Mouse (Mus musculus): ENCODE data around the gene Irf6. TPM values are rescaled to one million over a fixed set of nuclear protein-coding genes. Genes with fewer than 3 reads are reported as not detected.

The Irf6 gene
- polyA plus RNA-seq, 1 experiment = 0.08 TPM

- no peaks in the 10 kb centered on the region for H3K27me3 ChIP-seq (ENCODE audit: control insufficient read depth, insufficient read depth, insufficient read length)
- TF ChIP-seq CEBPB (IDR thresholded peaks at IDR 0.05; ENCODE audit: low read depth) (no peak), USF1 (IDR thresholded peaks at IDR 0.05; ENCODE audit: low read depth) (no peak), MYOG (IDR thresholded peaks at IDR 0.05; ENCODE audit: control insufficient read depth, extremely low read depth, insufficient read length) (no peak), MAX (IDR thresholded peaks at IDR 0.05) (no peak), MYOD1 (IDR thresholded peaks at IDR 0.05; ENCODE audit: control insufficient read depth, insufficient read length, low read depth) (no peak), CTCF (IDR thresholded peaks at IDR 0.05; ENCODE audit: control insufficient read depth, insufficient read depth, insufficient read length) (no peak), FOSL1 (IDR thresholded peaks at IDR 0.05; ENCODE audit: insufficient read depth, low read length, poor library complexity, severe bottlenecking) (no peak)
Measured at GRCm38 (mm10) chr1:193128055-193128454, 24.9 kb upstream of the Irf6 start.

GRCm38 (mm10) chr1:193129321-193129720 is 23.6 kb upstream of the Irf6 start:
- H3K4me3 ChIP-seq (ENCODE audit: insufficient read depth, poor library complexity, severe bottlenecking) = peak overlapping the region; percentile 95
- H3K36me3 ChIP-seq (ENCODE audit: control insufficient read depth, insufficient read depth) = peaks cover 32% of the 10 kb centered on the region
- no peaks in the 10 kb centered on the region for H3K27me3 ChIP-seq (ENCODE audit: control insufficient read depth, insufficient read depth, insufficient read length)
- H3K79me3 ChIP-seq (ENCODE audit: low read depth) = peaks cover 24% of the 10 kb centered on the region
- peaks cover 55% of the 10 kb centered on the region for H3K79me2 ChIP-seq (ENCODE audit: control insufficient read depth, insufficient read depth)
- peak overlapping the region; percentile 83 for H3ac ChIP-seq (ENCODE audit: control insufficient read depth, insufficient read length, low read depth)
- no peak for TF ChIP-seq FOSL1 (IDR thresholded peaks at IDR 0.05; ENCODE audit: insufficient read depth, low read length, poor library complexity, severe bottlenecking)
- TF ChIP-seq MYOG (IDR thresholded peaks at IDR 0.05; ENCODE audit: control insufficient read depth, extremely low read depth, insufficient read length) = no peak
- no peak for TF ChIP-seq CEBPB (IDR thresholded peaks at IDR 0.05; ENCODE audit: low read depth)
- no peak for TF ChIP-seq MYOD1 (IDR thresholded peaks at IDR 0.05; ENCODE audit: control insufficient read depth, insufficient read length, low read depth)
- TF ChIP-seq USF1 (IDR thresholded peaks at IDR 0.05; ENCODE audit: low read depth) = no peak
- no peak for TF ChIP-seq CTCF (IDR thresholded peaks at IDR 0.05; ENCODE audit: control insufficient read depth, insufficient read depth, insufficient read length)
- TF ChIP-seq MAX (IDR thresholded peaks at IDR 0.05) = no peak

More at GRCm38 (mm10) chr1:193128055-193128454, 24.9 kb upstream of the Irf6 start:
- Histone ChIP-seq H3ac (ENCODE audit: control insufficient read depth, insufficient read length, low read depth) (no peak overlapping the region), H3K4me3 (ENCODE audit: insufficient read depth, poor library complexity, severe bottlenecking) (no peak overlapping the region), H3K79me3 (ENCODE audit: low read depth) (peaks cover 24% of the 10 kb centered on the region), H3K79me2 (ENCODE audit: control insufficient read depth, insufficient read depth) (peaks cover 56% of the 10 kb centered on the region), H3K36me3 (ENCODE audit: control insufficient read depth, insufficient read depth) (peaks cover 44% of the 10 kb centered on the region)

DNA sequence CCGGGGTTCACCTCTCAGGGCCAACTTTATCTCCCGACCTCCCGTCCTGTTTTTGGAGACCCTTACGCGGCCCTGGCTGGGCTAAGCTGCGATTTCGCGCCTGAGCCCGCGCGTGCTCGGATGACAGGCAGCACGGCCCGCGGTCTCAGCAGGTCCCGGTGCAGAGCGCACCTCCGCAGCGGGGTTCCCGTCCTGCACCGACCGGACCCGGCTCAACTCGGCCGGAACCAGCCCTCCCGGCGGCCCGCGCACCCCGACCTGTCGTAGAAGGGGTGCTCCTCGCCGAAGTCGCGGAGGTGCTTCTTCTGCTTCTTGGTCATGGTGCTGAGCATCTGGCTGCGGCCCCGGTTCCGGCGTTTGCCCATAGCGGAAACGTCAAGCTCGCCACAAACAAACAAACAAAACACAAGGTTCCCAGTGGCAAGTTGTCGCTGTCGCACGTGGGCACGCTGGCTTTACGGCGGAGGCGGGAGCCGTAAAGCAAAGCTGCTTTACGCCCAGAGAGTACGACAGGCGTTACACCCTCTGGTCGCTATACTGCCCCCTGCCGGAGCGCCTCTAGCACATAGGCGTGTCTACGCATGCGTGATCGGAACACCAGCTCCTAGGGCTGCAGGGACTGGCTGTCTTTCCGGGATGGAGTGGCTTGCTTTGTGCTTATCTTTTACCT is 23.0 kb upstream of the Irf6 start, which contains the start of gene Diexf:
Diexf (minus strand) TSS at position 487 of the 670 bp plus-strand sequence.
- peak within 1 kb of the TSS; percentile 83 for H3ac ChIP-seq (ENCODE audit: control insufficient read depth, insufficient read length, low read depth)
- H3K79me2 ChIP-seq (ENCODE audit: control insufficient read depth, insufficient read depth) = peaks cover 49% of the 10 kb centered on the region
- no peaks in the 10 kb centered on the region for H3K27me3 ChIP-seq (ENCODE audit: control insufficient read depth, insufficient read depth, insufficient read length)
- peaks cover 24% of the 10 kb centered on the region for H3K79me3 ChIP-seq (ENCODE audit: low read depth)
- TF ChIP-seq USF1 (IDR thresholded peaks at IDR 0.05; ENCODE audit: low read depth) = peak; percentile 45
- TF ChIP-seq MYOG (IDR thresholded peaks at IDR 0.05; ENCODE audit: control insufficient read depth, extremely low read depth, insufficient read length) = no peak
- TF ChIP-seq MYOD1 (IDR thresholded peaks at IDR 0.05; ENCODE audit: control insufficient read depth, insufficient read length, low read depth) = no peak
- peak; percentile 90 for TF ChIP-seq CTCF (IDR thresholded peaks at IDR 0.05; ENCODE audit: control insufficient read depth, insufficient read depth, insufficient read length)
- peak; percentile 97 for TF ChIP-seq MAX (IDR thresholded peaks at IDR 0.05)
- TF ChIP-seq CEBPB (IDR thresholded peaks at IDR 0.05; ENCODE audit: low read depth) = no peak
- no peak for TF ChIP-seq FOSL1 (IDR thresholded peaks at IDR 0.05; ENCODE audit: insufficient read depth, low read length, poor library complexity, severe bottlenecking)
- H3K36me3 ChIP-seq (ENCODE audit: control insufficient read depth, insufficient read depth) = peaks cover 27% of the 10 kb centered on the region
- H3K4me3 ChIP-seq (ENCODE audit: insufficient read depth, poor library complexity, severe bottlenecking) = peak within 1 kb of the TSS; percentile 95

DNA sequence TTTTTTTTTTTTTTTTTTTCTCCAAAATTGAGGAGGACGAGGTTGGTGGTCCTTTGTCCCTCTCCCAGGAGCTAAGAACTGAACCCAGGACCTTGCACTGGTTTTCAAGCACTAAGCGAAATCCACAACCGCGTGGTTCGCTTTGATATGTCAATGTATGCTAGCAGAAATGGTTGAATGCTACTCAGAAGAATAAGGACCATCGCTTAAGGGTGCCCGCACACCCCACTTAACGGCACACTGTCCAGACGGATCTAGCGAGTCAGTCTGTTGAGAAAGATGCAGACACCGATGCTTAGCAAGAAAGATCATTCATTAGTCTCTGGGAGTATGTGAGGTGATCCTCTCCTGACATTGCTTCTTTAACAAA is 22.5 kb upstream of the Irf6 start:
- peak overlapping the region; percentile 95 for H3K4me3 ChIP-seq (ENCODE audit: insufficient read depth, poor library complexity, severe bottlenecking)
- H3ac ChIP-seq (ENCODE audit: control insufficient read depth, insufficient read length, low read depth) = no peak overlapping the region
- TF ChIP-seq CTCF (IDR thresholded peaks at IDR 0.05; ENCODE audit: control insufficient read depth, insufficient read depth, insufficient read length) = no peak
- no peak for TF ChIP-seq MAX (IDR thresholded peaks at IDR 0.05)
- no peak for TF ChIP-seq MYOG (IDR thresholded peaks at IDR 0.05; ENCODE audit: control insufficient read depth, extremely low read depth, insufficient read length)
- TF ChIP-seq FOSL1 (IDR thresholded peaks at IDR 0.05; ENCODE audit: insufficient read depth, low read length, poor library complexity, severe bottlenecking) = no peak
- no peak for TF ChIP-seq USF1 (IDR thresholded peaks at IDR 0.05; ENCODE audit: low read depth)
- no peak for TF ChIP-seq CEBPB (IDR thresholded peaks at IDR 0.05; ENCODE audit: low read depth)
- TF ChIP-seq MYOD1 (IDR thresholded peaks at IDR 0.05; ENCODE audit: control insufficient read depth, insufficient read length, low read depth) = no peak
- no peaks in the 10 kb centered on the region for H3K27me3 ChIP-seq (ENCODE audit: control insufficient read depth, insufficient read depth, insufficient read length)
- H3K79me2 ChIP-seq (ENCODE audit: control insufficient read depth, insufficient read depth) = peaks cover 44% of the 10 kb centered on the region
- H3K79me3 ChIP-seq (ENCODE audit: low read depth) = peaks cover 22% of the 10 kb centered on the region
- peaks cover 22% of the 10 kb centered on the region for H3K36me3 ChIP-seq (ENCODE audit: control insufficient read depth, insufficient read depth)

- TF ChIP-seq MAX (IDR thresholded peaks at IDR 0.05) (no peak), MYOG (IDR thresholded peaks at IDR 0.05; ENCODE audit: control insufficient read depth, extremely low read depth, insufficient read length) (no peak), FOSL1 (IDR thresholded peaks at IDR 0.05; ENCODE audit: insufficient read depth, low read length, poor library complexity, severe bottlenecking) (no peak), MYOD1 (IDR thresholded peaks at IDR 0.05; ENCODE audit: control insufficient read depth, insufficient read length, low read depth) (no peak), CTCF (IDR thresholded peaks at IDR 0.05; ENCODE audit: control insufficient read depth, insufficient read depth, insufficient read length) (no peak), USF1 (IDR thresholded peaks at IDR 0.05; ENCODE audit: low read depth) (no peak), CEBPB (IDR thresholded peaks at IDR 0.05; ENCODE audit: low read depth) (no peak)
- H3K27me3 ChIP-seq (ENCODE audit: control insufficient read depth, insufficient read depth, insufficient read length) = no peaks in the 10 kb centered on the region
- H3K79me3 ChIP-seq (ENCODE audit: low read depth) = peaks cover 21% of the 10 kb centered on the region
- H3K36me3 ChIP-seq (ENCODE audit: control insufficient read depth, insufficient read depth) = peaks cover 21% of the 10 kb centered on the region
- H3K4me3 ChIP-seq (ENCODE audit: insufficient read depth, poor library complexity, severe bottlenecking) = no peak overlapping the region
- H3K79me2 ChIP-seq (ENCODE audit: control insufficient read depth, insufficient read depth) = peaks cover 41% of the 10 kb centered on the region
- H3ac ChIP-seq (ENCODE audit: control insufficient read depth, insufficient read length, low read depth) = no peak overlapping the region
Measured at GRCm38 (mm10) chr1:193130839-193131238, 22.1 kb upstream of the Irf6 start.

Data from C2C12 (cell line).